Mouse (Mus musculus) myocyte (in vitro differentiated cells): ENCODE results near the gene Kansl1l.

Experiments used
- CEBPB ChIP-seq: IDR thresholded peaks from 2 replicates; pipeline ENCODE4 v1.6.1; 2011; ENCODE audit warnings: mild to moderate bottlenecking, moderate library complexity; ENCODE audit not compliant: poor library complexity, insufficient read depth, severe bottlenecking
- POLR2A ChIP-seq: IDR thresholded peaks from one replicate; pipeline ENCODE4 v1.6.1; 2011; ENCODE audit warnings: low read depth, mild to moderate bottlenecking, control low read depth, moderate library complexity; ENCODE audit not compliant: insufficient read length
- TCF3 ChIP-seq: IDR thresholded peaks from one replicate; pipeline ENCODE4 v1.6.1; 2011; ENCODE audit warnings: low read depth, control low read depth; ENCODE audit not compliant: insufficient read length
- USF1 ChIP-seq: IDR thresholded peaks from one replicate; pipeline ENCODE4 v1.6.1; 2011; ENCODE audit warnings: low read depth, mild to moderate bottlenecking, control low read depth, moderate library complexity

GRCm38 (mm10) chr1:66777878-66778277, 39.5 kb downstream of the Kansl1l start:
- TF ChIP-seq POLR2A, result no peak
- no peak for TF ChIP-seq USF1
- TF ChIP-seq TCF3, result no peak
- TF ChIP-seq CEBPB, result no peak
